Mouse (Mus musculus) adrenal gland (tissue): ENCODE results near the gene Styxl1.

Experiments
- intact Hi-C: fragments of 180-260 bp; cut with DNase I; formaldehyde crosslinking; loops from one replicate; pipeline ENCODE4 v1.15.1; 2025
- long read RNA-seq, 2 experiments: library from polyadenylated mRNA; unstranded; transcript quantifications; one replicate each; pipeline ENCODE4 v2.0.0; 2020; ENCODE audit warnings: borderline replicate concordance in 1 of 2; ENCODE audit not compliant: insufficient replicate concordance in 1 of 2

Styxl1 gene
- long read RNA-seq, experiment 1, partial matches to known transcripts = 1 of 2 reads
- long read RNA-seq, experiment 1, other reads (novel, unspliced or antisense) = 0 of 2 reads
- long read RNA-seq, experiment 2, partial matches to known transcripts = 1 of 1 reads
- long read RNA-seq, experiment 2, other reads (novel, unspliced or antisense) = 0 of 1 reads

DNA sequence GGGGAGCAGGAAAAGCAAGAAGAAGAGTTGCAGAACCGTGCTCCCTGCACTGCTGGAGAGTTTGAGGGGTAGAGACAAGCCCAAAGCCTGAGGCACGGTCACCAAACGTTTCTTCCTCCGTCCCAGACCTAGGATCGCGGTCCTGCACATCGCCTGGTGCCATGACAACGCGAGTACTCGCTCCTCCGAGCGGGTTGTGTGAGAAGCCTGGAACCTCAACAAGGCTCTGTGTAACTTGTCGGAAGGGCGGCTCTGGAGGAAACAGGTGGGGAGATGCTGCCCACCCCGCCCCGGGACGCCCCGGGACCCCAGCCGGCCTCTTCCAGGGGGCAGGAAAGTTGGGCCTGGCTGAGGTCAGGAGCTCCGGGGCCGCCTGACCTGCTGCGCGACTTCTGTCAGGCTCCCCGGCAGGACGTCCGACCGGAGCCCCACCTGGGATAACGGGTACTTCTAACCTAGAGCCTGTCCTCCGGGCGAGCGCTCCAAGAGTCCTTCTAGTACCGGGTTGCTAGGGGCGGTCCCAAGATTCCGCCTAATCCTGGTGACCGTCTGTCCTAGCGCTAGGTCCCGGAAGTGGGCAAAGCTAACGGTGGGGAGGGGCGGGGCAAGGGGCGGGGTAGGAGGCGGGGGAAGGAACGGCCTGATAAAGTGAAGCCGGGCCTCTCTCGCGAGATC is at the start of gene Styxl1:
Styxl1 (minus strand) TSS at position 590 of the 675 bp plus-strand sequence.
- intact Hi-C loops = no loop called here

DNA sequence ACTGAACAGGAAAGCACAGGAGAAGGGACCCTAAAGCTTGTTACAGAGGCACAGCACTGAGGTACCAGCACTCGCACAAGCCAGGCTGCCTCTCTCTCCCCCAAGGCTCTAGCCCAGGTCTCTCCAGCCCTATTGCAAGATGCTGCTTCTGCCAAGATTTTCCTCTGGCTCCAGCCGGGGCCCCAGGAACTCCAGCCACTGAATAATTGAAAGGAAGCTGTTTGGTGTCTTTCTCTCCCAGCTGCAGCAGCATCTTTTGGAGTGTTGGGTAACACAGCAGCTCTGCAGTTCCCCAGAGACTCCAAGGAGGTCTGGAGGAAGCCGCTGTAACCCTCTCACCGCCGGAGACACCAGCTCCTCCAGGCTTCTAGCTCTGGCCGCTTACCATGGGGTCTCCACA is 48.0 kb upstream of the Styxl1 start:
- intact Hi-C loops = no loop called here

DNA sequence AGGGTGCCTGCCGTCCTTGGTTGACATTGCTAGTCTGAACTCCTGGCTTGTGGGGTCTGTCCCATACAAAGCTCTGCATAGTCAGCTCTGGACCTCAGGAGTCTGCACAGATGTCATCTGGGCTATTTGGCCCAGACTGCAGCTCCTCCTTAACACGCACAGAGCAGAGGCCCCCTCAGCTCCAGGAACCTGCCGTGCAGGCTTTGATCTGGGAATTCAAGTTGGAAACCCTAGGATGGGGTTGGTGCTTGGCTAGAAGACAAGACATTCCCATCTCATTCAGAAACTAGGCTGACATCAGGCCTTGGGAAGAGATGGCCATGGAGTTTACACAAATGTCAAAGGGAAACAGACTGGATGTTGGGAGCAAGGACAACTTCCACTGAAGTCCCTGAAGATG is 46.3 kb upstream of the Styxl1 start:
- intact Hi-C loops = no loop called here

DNA sequence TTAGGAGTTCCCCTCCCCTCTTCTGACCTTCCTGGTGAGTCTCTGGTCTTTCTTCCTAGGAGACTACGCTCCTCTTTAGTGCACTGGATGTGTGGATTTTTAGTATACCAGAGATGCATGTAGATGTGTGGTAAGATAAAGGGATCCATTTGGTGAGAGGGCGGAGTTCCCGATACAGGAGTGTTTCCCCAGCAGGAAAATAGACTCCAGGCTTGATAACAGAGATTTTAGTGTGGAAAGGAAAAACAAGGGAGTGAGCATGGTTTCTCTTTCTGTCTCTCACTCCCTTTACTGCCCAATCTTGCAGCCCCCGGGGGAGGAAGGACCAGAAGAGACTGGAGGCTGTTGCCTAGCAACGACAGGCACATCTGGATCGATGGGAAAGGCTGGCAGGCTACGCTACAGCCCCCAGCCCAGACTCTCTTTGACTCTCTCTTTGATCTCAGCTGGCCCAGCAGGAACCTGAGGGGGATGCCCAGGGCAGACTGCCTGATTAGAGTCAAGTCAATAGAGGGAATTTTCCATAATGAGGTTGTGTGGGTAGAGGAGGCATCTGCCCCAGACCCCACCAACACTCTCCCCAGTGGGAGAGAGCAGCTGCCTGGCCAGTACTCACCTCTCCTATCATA is 44.2 kb upstream of the Styxl1 start:
- intact Hi-C loops = no loop called here

DNA sequence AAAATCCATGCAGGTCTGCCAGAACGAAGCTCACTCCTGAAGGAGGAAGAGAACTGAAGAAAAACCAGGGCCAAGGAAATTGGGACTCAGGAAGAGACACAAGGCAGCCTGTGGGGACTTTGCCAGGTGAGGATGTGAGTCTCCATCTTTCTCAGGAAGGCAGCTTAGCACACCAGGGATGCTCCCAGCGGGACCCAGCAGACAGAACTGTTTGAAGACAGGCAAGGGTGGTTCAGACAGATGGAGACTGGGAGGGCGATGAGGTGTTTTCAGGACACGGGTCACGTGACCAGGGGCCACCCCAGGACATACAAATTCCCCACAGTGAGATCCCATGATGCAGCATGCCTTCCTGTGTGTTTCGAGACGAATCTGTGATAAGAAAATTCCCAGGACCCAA is 40.3 kb upstream of the Styxl1 start:
- intact Hi-C loops = no loop called here

DNA sequence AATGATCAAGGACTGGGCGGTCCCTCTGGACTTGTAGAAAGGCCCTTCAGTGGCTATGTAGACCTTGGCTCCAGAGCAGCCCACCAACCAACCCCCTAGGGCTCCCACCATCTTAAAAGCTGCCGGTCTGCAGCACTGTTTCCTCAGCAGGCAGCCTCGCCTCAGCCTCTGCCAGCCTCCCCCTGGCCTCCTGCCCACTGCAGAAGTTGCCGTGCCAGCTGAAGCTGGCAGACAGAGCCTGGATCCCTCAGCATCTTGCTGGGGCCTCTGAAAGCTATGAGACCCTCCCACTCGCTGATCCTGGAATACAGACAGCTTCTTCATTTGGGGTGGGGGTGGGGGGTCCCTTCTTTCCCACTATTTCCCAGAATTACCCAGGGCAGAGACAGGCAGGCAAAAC is 34.8 kb upstream of the Styxl1 start:
- intact Hi-C loops = no loop called here

DNA sequence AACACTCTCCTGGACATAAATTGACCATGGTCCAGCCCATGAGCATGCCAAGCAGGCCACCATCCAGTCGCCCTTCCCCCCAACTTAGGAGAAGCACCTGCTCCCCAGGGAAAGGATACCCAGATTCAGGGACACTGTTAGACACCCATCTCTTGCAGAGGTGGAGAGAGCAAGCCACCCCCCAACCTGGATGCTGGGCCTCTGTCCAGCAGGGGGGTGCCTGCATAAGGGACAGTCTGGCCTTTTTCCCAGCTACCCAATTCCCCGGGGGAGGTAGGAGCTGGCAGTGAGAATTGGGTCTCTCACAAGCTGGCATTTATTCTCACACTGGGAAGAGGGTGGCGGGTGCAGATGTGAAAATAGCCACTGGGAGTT is 29.1 kb upstream of the Styxl1 start:
- intact Hi-C loops = no loop called here

DNA sequence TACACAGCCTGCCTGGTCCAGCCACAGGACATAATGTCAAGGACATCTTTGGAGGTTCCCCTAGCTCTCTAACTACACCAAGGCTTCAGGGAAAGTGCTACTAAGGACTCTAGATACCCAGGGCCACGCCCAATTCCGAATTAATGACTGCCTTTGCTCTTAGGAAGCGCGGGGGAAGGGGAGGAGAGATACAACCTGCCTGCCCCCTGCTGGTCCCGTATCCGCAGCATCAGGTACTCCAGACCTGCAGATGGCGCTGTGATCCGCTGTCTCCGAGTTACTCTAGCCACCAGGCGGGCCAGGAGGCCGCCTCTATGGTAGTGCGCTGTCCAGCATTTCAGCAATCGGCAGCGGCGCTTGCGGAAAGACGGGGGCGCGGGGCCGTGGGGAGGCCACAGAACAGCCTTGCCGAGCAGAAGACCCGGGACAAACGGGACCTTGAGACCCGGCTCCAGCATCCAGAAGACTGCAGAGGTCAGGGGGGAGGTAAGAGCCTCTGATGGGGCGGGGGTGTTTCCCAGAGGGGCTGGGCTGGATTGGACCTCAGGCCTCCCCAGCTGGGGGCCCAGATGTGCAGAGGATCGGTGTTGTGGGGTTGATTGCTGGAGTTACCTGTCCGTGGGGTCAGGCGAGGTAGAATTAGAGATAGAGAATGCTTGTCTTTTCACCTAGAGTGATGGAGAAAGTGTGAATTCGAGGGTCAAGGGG is 28.5 kb upstream of the Styxl1 start, which contains the start of gene Srrm3:
Srrm3 (plus strand) TSS at position 336 of the 708 bp plus-strand sequence.
- intact Hi-C loops = no loop called here

DNA sequence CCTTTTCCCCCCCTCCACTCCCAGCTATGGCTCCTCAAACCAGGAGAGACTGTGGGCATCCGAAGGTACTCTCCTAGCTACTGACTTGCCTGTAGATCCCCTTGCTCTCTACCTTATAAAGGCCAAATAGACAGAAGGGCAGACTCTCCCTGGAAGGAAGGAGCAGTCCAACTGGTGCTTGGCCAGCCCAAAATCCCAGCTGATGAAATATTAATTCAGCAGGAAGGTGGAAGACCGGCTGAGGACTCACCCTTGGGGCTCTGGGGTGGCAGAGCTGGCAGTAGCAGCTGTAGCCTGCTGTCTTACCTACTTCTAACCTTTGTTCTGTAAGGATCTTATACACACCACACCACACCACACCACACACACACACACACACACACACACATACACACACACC is 26.6 kb upstream of the Styxl1 start:
- intact Hi-C loops = no loop called here

DNA sequence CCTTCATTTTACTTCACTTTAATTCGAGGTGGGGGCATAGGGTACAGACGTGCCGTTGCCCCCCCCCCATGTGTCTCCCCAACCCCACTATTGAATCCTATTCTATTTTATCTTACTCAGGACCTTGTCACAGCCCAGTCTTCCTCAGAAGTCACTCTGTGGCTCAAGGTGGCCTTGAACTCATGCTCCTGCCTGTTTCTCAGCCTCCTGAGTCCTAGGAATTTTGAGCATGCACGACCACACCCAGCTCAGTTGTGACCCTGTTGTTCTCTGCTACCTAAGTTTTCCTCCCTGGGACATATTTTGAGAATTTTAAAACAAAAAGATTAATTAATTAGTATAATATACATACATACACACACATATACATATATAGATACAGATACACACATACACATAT is 25.5 kb upstream of the Styxl1 start:
- intact Hi-C loops = no loop called here

DNA sequence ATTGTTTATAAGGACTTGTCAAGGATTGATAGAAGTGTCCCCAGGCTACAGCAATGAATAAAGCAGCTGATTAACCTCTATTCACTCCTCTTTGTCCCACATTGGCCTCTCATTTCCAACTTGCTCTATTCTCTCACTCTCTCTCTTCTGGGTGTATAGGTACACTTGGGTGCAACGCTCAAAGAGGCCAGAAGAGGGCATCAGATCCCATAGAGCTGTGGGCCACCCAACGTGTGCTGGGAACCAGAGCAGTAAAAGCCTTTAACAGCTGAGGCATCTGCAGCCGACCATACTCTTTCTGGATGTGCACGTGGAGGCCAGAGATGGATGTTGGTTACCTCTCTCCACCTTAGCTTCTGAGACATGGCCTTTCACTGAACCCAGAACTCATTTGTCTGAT is 24.9 kb upstream of the Styxl1 start:
- intact Hi-C loops = no loop called here

DNA sequence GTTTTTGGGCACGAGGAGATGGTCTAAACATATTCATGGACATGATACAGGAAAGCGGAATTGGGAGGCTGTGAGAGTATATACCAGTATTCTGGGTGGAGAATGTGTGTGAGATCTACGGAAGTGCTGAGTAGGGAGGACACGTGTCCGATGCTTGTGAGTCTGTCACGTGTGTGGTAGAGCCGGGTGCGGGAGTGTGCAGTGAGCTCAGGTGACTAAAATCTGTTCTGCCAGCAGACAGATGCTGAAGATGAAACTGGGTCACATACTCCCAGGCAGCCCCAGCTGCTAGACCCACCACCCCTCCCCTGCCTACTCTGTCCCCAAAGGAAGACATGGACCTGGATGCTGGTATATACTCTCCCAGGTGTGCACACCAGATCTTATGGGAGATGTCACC is 24.5 kb upstream of the Styxl1 start:
- intact Hi-C loops = no loop called here

DNA sequence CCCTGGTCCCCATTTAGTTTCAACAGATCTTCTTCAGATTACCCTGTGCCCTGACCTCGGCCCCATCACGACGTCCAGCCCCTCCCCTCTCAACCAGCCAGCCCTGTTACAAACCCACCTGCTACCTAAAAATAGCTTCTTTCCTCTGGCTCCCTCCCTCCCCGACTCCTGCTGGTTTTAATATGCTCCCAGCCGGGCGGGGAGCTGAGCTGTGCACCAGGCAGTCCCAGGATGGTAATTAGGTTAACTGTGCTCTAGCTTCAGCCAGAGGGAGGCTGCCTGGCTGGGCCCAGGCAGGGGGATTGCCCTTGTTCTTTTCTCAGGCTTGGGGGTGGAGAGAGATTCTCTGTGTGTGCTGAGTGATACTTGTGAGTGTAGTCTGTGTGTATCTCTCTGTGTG is 22.7 kb upstream of the Styxl1 start:
- intact Hi-C loops = no loop called here

DNA sequence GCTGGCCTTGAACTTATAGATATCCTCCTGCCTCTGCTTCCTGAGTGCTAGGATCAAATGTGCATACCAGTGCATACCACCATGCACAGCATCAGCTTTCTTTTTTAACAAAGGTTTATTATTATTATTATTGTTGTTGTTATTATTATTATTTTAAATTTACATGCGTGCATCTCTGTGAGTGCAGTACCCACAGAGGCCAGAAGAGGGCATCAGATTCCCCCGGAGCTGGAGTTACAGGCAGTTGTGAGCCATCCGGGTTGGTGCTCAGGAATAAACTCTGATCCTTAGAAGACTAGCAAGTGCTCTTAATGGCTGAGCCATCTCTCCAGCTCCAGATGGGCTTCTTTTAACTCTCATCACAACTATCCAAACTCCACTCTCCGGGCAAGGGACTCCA is 21.6 kb upstream of the Styxl1 start:
- intact Hi-C loops = no loop called here

DNA sequence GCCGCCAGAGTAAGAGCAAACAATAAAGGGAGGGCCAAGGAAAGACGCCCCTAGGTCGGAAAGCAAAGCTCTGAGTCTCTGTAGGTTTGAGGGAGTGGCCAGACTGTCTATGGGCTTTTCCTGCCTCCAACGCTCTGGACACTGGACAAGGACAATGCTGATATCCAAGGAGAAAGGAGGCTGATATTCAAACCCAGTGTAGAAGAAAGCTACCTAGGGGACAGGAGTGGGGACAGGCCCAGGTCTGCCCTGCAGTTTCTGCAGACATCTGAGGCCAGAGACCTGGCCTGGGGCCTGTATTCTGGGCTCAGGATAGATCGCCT is 16.6 kb upstream of the Styxl1 start:
- intact Hi-C loops = loop anchor here (1.0 kb wide), 1 partner anchor 60 kb away; no protein-coding TSS in a partner anchor

DNA sequence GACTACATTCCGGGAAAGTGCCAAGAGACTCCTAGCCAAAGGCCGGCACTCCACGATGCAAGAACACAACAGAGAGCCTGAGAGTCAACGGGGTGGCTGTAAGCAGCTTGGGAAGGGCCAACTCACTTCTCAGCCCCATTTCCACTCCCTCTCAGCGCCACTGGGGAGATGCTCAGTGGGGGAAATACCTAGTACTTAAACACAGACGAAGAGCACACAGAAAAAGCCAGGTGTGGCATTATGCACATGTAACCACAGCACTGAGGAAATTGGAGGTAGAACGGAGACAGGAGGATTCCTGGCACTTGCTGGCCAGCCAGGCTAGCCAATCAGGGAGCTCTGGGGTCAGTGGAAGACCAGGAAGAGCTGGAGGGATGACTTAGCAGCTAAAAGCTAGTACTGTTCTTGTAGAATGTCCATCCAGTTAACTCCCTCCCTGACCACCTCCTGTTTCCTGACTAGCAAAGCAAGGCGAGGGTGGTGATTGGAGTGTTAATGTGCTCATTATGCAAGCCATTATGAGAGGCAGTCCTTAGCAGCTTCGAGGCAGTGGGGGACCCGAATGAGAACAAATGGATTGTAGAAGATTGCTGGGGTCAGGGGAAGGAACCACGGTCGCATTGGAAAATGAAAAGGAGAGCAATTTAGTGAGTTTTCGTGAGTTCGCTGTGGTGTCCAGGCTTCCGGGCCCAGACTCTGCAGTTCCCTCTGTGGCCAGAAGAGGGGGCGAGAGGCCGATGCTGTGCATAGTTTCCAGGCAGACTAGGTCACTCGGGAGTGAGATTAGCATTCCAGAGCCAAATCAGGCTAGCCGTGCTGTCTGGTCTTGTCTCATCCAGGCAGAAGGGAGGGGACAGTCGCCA is 16.0 kb upstream of the Styxl1 start:
- intact Hi-C loops = loop anchor here (1.0 kb wide), 1 partner anchor 61 kb away; no protein-coding TSS in a partner anchor

DNA sequence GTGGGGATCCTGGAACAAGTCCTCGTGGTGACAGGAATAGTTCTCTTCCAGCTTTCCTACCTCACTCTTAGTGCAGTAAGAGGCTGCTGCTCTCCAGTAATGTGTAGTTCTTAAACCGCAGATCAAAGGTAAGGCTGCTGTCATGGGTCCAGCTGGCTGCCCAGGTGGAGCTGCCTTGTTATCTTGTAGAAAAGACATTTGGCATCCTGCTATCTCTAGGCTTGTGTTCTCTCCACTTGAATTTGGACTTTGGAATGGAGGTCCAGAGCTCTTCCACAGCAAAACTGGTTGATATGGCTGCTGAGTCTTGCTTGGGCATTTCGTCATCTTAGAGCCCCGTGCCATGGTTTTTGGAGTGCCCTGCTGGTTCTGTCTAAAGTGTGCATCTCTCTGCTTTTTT is 4.7 kb upstream of the Styxl1 start:
- intact Hi-C loops = loop anchor here (10.0 kb wide), 1 partner anchor 388 kb away; the partner anchor contains the start of gene Pom121

DNA sequence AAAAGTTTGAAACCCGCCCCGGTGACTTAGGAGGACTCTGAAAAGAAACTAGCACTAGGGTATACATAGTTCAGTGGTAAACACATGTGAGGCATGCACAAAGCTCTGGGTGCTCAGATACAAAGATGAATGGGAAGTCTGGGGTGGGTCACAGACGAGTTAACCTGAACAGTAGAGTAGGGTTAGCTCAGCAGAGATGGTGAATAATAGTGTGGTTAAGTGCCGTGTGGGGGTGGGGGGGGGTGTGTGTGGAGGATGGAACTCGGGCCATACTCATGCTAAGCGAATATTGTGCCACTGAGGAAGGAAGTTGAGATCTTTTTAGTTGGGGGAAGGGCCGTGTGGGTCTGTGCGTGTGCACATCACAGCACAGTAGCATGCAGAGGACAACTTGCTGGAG is 2.1 kb upstream of the Styxl1 start:
- intact Hi-C loops = loop anchor here (10.0 kb wide), 1 partner anchor 386 kb away; the partner anchor contains the start of gene Pom121

DNA sequence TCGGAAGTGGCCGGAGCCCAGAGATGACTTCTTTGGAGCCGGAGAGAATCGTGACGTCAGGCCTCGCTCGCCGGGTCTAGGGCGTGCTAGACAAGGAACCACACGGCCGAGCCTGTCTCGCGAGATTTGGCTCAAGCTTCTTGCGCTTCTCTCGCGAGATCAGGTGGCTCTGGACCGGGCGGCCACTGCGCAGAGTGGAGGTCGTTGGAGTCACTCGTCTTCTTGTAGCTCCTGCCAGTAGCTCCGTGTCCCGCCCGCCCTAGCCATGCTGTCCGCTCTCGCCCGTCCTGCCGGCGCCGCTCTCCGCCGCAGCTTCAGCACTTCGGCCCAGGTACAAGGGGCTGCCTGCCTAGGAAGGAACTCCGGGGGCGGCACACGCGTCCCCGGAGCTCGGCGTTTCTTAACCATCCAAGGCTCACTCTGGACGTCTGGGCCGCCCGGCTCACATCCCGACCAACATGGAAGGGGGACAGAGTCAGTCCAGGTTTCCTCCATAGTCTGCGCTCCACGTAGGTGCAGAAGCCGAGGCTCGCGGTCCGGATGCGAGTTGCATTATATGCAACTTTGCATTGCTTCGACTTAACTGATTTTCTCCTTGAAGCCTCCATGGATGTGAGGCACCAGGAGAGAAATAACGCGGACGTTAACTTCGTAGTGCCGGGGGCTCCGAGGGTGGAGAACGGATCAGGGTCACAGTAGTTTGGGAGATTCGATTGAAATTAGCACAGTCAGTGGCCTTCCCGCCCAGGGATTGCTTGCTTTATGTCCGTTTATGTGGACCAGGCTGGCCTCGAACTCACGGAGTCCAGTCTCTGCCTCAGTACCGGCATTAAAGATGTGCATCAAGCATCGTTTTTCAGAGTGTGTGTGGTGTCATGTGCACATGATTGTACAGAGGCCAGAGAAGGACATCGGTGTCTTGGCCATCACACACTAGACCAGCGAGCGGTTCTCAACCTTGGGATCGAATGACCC is 573 bp upstream of the Styxl1 start, which contains the start of gene Mdh2:
Mdh2 (plus strand) TSS at position 10 of the 975 bp plus-strand sequence.
- intact Hi-C loops = no loop called here

DNA sequence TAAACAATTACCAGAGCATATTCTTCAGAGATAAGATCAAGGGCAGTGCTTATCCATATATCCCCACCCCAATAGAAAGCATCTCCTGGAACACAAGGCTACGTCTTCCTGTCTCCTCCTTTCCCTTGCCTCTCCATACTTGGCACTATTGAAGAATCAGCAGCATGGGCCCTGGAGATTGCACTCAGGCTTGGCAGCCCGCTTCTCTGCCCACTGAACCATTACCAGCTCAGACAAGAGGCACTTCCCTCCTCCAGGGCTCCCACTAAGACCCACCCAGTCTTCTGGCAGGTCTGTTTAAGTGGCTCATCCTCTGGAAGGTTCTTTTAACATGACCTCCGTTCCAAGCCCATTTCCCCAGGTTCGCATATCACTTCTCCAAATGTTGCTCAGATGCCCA is 1.6 kb downstream of the Styxl1 start:
- intact Hi-C loops = no loop called here
